In the genomic region with DNA sequence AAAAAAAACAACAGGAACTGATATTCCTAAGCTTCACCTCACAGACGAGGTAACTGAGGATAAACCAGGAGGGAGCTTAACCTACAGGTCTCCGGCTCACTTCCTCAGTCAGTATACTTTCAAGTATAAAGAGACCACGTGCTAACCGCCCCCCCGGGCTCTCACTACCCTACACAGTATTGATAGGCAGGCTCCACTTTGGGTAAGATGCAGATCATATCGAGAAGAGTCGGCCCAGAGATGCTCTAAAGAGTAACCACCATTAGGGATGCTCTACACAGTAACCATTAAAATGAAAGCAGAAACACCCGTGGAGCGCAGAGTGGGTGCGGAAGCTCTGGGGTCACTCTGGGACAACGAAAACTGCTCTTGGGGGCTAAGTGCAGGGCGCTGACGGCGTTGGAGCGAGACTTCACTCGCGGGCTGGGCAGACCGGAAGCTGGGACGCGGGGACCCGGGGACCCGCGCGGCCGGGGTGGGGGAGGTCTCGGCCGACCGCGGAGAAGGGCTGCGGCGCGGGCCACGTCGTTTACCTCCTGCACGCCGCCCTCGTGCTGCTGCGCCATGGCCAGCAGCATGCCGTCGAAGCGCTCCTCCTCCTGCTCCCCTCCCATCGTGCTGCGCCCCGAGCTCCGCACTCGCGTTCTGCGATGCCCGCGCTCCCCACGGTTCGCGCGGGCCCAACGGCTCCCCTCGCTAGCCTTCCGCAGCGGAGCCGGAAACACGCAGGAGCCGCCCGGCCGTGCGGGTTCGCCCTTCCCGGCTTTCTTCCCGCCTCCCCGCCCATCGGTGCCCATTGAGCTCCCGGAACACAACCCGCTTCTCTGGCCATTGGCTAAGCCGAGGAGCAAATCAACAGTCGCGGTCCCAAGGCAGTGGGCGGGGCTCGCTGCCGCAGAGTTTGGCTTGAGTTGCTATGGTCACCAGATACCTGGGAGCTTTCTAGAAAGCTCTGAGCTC, we compare ENCODE assay signal across 8 mouse cellular contexts. TPM values are rescaled to one million over a fixed set of nuclear protein-coding genes. Genes with fewer than 3 reads are reported as not detected.
A peak's percentile ranks its signal among the peaks of the same experiment; 100 is the strongest.
DNase-seq lines count a peak whose midpoint lies in the region; ATAC-seq and TF ChIP-seq lines count a peak whose summit lies in the region.

TSS of gene Nudc (minus strand) at position 725 of the 960 bp plus-strand sequence.

- ATAC-seq in embryonic facial prominence, embryonic 15.5 days (ENCODE audit: insufficient number of reproducible peaks, low FRiP score, low TSS enrichment, low read depth), result peak; percentile 98
- ATAC-seq in limb, embryonic 14.5 days (ENCODE audit: low FRiP score, low read depth), result peak; percentile 99
- ATAC-seq in midbrain, postnatal 0 days (ENCODE audit: low FRiP score), result peak; percentile 98

- H3K9me3 ChIP-seq in embryonic facial prominence, embryonic 15.5 days (replicated peaks), result no peaks in the 10 kb centered on the region
- no peaks in the 10 kb centered on the region; the same call in 1 of the 2 replicates for H3K9me3 ChIP-seq in limb, embryonic 14.5 days (ENCODE audit: control insufficient read depth, low read length)
- no peaks in the 10 kb centered on the region for H3K9me3 ChIP-seq in midbrain, postnatal 0 days (ENCODE audit: low read length)

- TF ChIP-seq CTCF in bone marrow, adult 2 months (IDR thresholded peaks at IDR 0.05; ENCODE audit: control insufficient read depth, insufficient read depth, low read length), result no peak
- TF ChIP-seq CTCF in midbrain, postnatal 0 days (IDR thresholded peaks at IDR 0.05), result no peak

- under 1% methylated on average over 77 of the region's 77 CpGs for WGBS in bone marrow, adult 2 months
- WGBS in embryonic facial prominence, embryonic 15.5 days, result 1% methylated on average over 67 of the region's 77 CpGs
- WGBS in limb, embryonic 14.5 days, result 4% methylated on average over 68 of the region's 77 CpGs
- WGBS in midbrain, postnatal 0 days, result 1% methylated on average over 55 of the region's 77 CpGs

- peak within 1 kb of the TSS; percentile 76 for H3K4me2 ChIP-seq in embryonic facial prominence, embryonic 15.5 days (replicated peaks)
- H3K4me2 ChIP-seq in limb, embryonic 14.5 days (replicated peaks; ENCODE audit: low read depth, low read length, severe bottlenecking), result peak within 1 kb of the TSS; percentile 86
- H3K4me2 ChIP-seq in midbrain, postnatal 0 days (ENCODE audit: low read depth, low read length, poor library complexity, severe bottlenecking), result peak within 1 kb of the TSS; percentile 55

- no peaks in the 10 kb centered on the region for H3K4me1 ChIP-seq in bone marrow, adult 2 months (ENCODE audit: control insufficient read depth, insufficient read depth, low read length)
- peaks cover 17% of the 10 kb centered on the region for H3K4me1 ChIP-seq in embryonic facial prominence, embryonic 15.5 days
- H3K4me1 ChIP-seq in limb, embryonic 14.5 days (ENCODE audit: control insufficient read depth, insufficient read depth, low read length), result no peaks in the 10 kb centered on the region; the same call in 1 of the 2 replicates
- no peaks in the 10 kb centered on the region for H3K4me1 ChIP-seq in midbrain, postnatal 0 days (ENCODE audit: insufficient read depth, low read length)

- peak within 1 kb of the TSS; percentile 44; the same call in 1 of the 2 replicates for H3K27ac ChIP-seq in bone marrow, adult 2 months (ENCODE audit: control insufficient read depth, insufficient read depth, low read depth, low read length, poor library complexity)
- peak within 1 kb of the TSS; percentile 85 for H3K27ac ChIP-seq in embryonic facial prominence, embryonic 15.5 days (replicated peaks)
- peak within 1 kb of the TSS; percentile 61; the same call in 1 of the 2 replicates for H3K27ac ChIP-seq in limb, embryonic 14.5 days (replicated peaks; ENCODE audit: low read depth, low read length)
- peak within 1 kb of the TSS; percentile 80 for H3K27ac ChIP-seq in midbrain, postnatal 0 days (ENCODE audit: low read depth, low read length)

- H3K4me3 ChIP-seq in bone marrow, adult 2 months (replicated peaks; ENCODE audit: control insufficient read depth, low read depth, low read length), result peak within 1 kb of the TSS; percentile 80
- peak within 1 kb of the TSS; percentile 97 for H3K4me3 ChIP-seq in embryonic facial prominence, embryonic 15.5 days (replicated peaks)
- peak within 1 kb of the TSS; percentile 85 for H3K4me3 ChIP-seq in limb, embryonic 14.5 days (replicated peaks; ENCODE audit: low read length)
- peak within 1 kb of the TSS; percentile 81 for H3K4me3 ChIP-seq in midbrain, postnatal 0 days (ENCODE audit: low read depth, low read length)

- H3K36me3 ChIP-seq in embryonic facial prominence, embryonic 15.5 days, result peaks cover 28% of the 10 kb centered on the region
- peaks cover 34% of the 10 kb centered on the region for H3K36me3 ChIP-seq in limb, embryonic 14.5 days (ENCODE audit: control insufficient read depth, insufficient read depth, low read length)
- peaks cover 8% of the 10 kb centered on the region; the same call in 1 of the 2 replicates for H3K36me3 ChIP-seq in midbrain, postnatal 0 days (ENCODE audit: insufficient read depth, low read length)

- no peaks in the 10 kb centered on the region for H3K27me3 ChIP-seq in embryonic facial prominence, embryonic 15.5 days
- H3K27me3 ChIP-seq in limb, embryonic 14.5 days (ENCODE audit: control insufficient read depth, insufficient read depth, low read length), result no peaks in the 10 kb centered on the region
- no peaks in the 10 kb centered on the region for H3K27me3 ChIP-seq in midbrain, postnatal 0 days (ENCODE audit: insufficient read depth, low read length)

- H3K9ac ChIP-seq in embryonic facial prominence, embryonic 15.5 days, result peak within 1 kb of the TSS; percentile 91
- peak within 1 kb of the TSS; percentile 84 for H3K9ac ChIP-seq in limb, embryonic 14.5 days (ENCODE audit: low read depth, low read length, severe bottlenecking)
- H3K9ac ChIP-seq in midbrain, postnatal 0 days (replicated peaks; ENCODE audit: low read length, poor library complexity, severe bottlenecking), result peak within 1 kb of the TSS; percentile 57

- peak; percentile 93 for DNase-seq in 416B (ENCODE audit: low read depth)
- DNase-seq in heart, adult 8-10 months (ENCODE audit: low spot score), result peak; percentile 97
- DNase-seq in kidney, adult 9 months, result peak; percentile 98
- DNase-seq in limb, embryonic 14.5 days (ENCODE audit: low spot score), result peak; percentile 96
- peak; percentile 98 for DNase-seq in midbrain, postnatal 0 days (ENCODE audit: low spot score)
- DNase-seq in spleen, postnatal 14 days (ENCODE audit: low spot score in 2 of 2), result peak; percentile 89 to 91

- peak; percentile 79; the same call in 1 of the 2 replicates for TF ChIP-seq POLR2A in bone marrow, adult 2 months (IDR thresholded peaks at IDR 0.05; ENCODE audit: borderline replicate concordance, control insufficient read depth, low read depth, low read length)
- peak; percentile 89; the same call in 1 of the 2 replicates for TF ChIP-seq POLR2A in limb, embryonic 14.5 days (IDR thresholded peaks at IDR 0.05; ENCODE audit: borderline replicate concordance, extremely low read depth, insufficient read depth, insufficient read length)

RNA-seq across cellular contexts. Expression of gene Nudc, which starts in this region (rescaled TPM):
- 84.4 and 84.5 TPM in 2 replicates for polyA plus RNA-seq in bone marrow, adult 2 months (2011; ENCODE audit: insufficient read depth, insufficient read length, low replicate concordance, missing spikeins)
- polyA plus RNA-seq in embryonic facial prominence, embryonic 15.5 days (2015; fragmentation: Nextera tagmentation; extraction: Ambion mirVana), result 314 and 355 TPM in 2 replicates
- total RNA-seq in heart, adult 8-10 months (2022), result 10 to 100 TPM; 66.4 to 92.0 (median 73.0) TPM
- 141 and 184 TPM in 2 replicates for polyA plus RNA-seq in limb, embryonic 14.5 days (2012; rRNA removed)
- 180 and 197 TPM in 2 replicates for polyA plus RNA-seq in limb, embryonic 14.5 days (2014; fragmentation: Nextera tagmentation; extraction: Ambion mirVana)
- 94.8 and 109 TPM in 2 replicates for total RNA-seq in midbrain, postnatal 0 days (2014; rRNA removed)
- 227 and 262 TPM in 2 replicates for polyA plus RNA-seq in midbrain, postnatal 0 days (2015; fragmentation: Nextera tagmentation; extraction: Ambion mirVana)

Comparison
In these comparisons a context has a peak if more than half of its experiments do, and no peak if none do; other contexts are left out.
1. Peak in every context shown above with its lines: DNase-seq, ATAC-seq, H3K4me3 ChIP-seq and H3K27ac ChIP-seq.